Mouse (Mus musculus) megakaryocyte progenitor cell, adult 5-6 weeks (primary cell): ENCODE measurements around the gene Chchd4. TPM values are rescaled to one million over a fixed set of nuclear protein-coding genes. Genes with fewer than 3 reads are reported as not detected.
"Not testable (repeated sequence)": the region's sequence is repeated elsewhere in the genome, so short reads cannot be mapped to it uniquely, and the experiment has no call there.

Experiments used
- ATAC-seq: replicated peaks from 2 replicates; pipeline ENCODE4 v1.8.0; 2016; ENCODE audit warnings: mild to moderate bottlenecking, moderate TSS enrichment, inconsistent platforms; ENCODE audit not compliant: poor library complexity
- total RNA-seq, 2 experiments: library from RNA; stranded (forward) in 1 of 2; stranded (reverse) in 1 of 2; fragments of 157-497, 149-512 nt in 1 of 2; fragments of 200-1000 nt in 1 of 2; gene quantifications; 2 replicates each; pipeline versions ENCODE4 v1.2.3 to v1.2.4; 2015 to 2017

Chchd4 gene
- total RNA-seq, 2 experiments from 2014 or later: 24.3 to 28.2 TPM

GRCm38 (mm10) chr6:91474441-91475190, 1.3 kb upstream of the Chchd4 start:
- ATAC-seq: no peak

GRCm38 (mm10) chr6:91473805-91474440, 577 bp upstream of the Chchd4 start:
- ATAC-seq: peak; percentile 27

- peak; percentile 19; the same call in 1 of the 2 replicates for ATAC-seq
Measured at GRCm38 (mm10) chr6:91472319-91472718, 1.0 kb downstream of the Chchd4 start.

- ATAC-seq: not testable (repeated sequence)
Measured at GRCm38 (mm10) chr6:91471427-91471826, 1.9 kb downstream of the Chchd4 start.

- no peak for ATAC-seq
Measured at GRCm38 (mm10) chr6:91470712-91471111, 2.6 kb downstream of the Chchd4 start.

- ATAC-seq: no peak
Measured at GRCm38 (mm10) chr6:91467106-91467505, 6.2 kb downstream of the Chchd4 start.

- no peak for ATAC-seq
Measured at GRCm38 (mm10) chr6:91465756-91466155, 7.6 kb downstream of the Chchd4 start.

GRCm38 (mm10) chr6:91459471-91459870, 13.9 kb downstream of the Chchd4 start:
- ATAC-seq: peak; percentile 71

- ATAC-seq: no peak
Measured at GRCm38 (mm10) chr6:91454546-91454945, 18.8 kb downstream of the Chchd4 start.

- ATAC-seq: no peak
Measured at GRCm38 (mm10) chr6:91452056-91452455, 21.3 kb downstream of the Chchd4 start.

- ATAC-seq: no peak
Measured at GRCm38 (mm10) chr6:91449472-91450225, 23.7 kb downstream of the Chchd4 start.

- no peak for ATAC-seq
Measured at GRCm38 (mm10) chr6:91445316-91445715, 28.0 kb downstream of the Chchd4 start.

GRCm38 (mm10) chr6:91441145-91441662, 32.1 kb downstream of the Chchd4 start:
- ATAC-seq: peak; percentile 55

GRCm38 (mm10) chr6:91440474-91441144, 32.7 kb downstream of the Chchd4 start:
- peak; percentile 97 for ATAC-seq

GRCm38 (mm10) chr6:91424151-91424550, 49.2 kb downstream of the Chchd4 start:
- no peak for ATAC-seq

- no peak for ATAC-seq
Measured at GRCm38 (mm10) chr6:91421629-91422028, 51.7 kb downstream of the Chchd4 start.

GRCm38 (mm10) chr6:91417291-91417845, 56.0 kb downstream of the Chchd4 start:
- no peak for ATAC-seq

GRCm38 (mm10) chr6:91416146-91416545, 57.2 kb downstream of the Chchd4 start:
- ATAC-seq: no peak

GRCm38 (mm10) chr6:91414890-91415289, 58.5 kb downstream of the Chchd4 start:
- ATAC-seq: peak; percentile 71
